Mouse (Mus musculus): ENCODE measurements at regions not wholly inside any gene's neighbourhood (a gene's known extent, or its start where the extent isn't known, plus 50 kb on each side); places are given as distances from the start of the nearest gene placed in this dataset.
A peak's percentile ranks its signal among the peaks of the same experiment; 100 is the strongest.

DNA sequence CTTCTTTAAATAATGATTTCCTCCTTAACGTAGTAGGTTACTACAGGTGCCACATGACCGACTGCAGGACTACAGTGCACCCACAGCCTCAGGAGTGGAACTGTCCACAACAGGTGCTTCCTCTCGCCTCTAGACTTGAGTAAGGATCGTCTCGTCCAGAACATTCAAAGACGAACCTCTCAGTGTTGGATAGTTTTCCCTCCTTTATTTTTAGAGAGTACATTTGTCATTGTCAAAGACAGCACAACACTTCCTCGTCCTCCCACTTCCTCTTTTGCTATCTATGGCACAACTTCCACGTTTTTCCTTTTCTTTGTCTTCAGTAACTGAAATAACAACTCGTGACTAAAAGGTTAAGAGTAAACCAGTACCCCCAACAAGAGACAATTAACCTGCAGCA is 120.7 kb downstream of the Rpl36a-ps1 start:
- no peak overlapping the region for H3K9ac ChIP-seq (replicated peaks; ENCODE audit: low read length)
- no peak overlapping the region for H3K4me2 ChIP-seq (ENCODE audit: low read depth, low read length)
- no peak for DNase-seq (ENCODE audit: low spot score)
- H3K9me3 ChIP-seq (ENCODE audit: low read length) = no peaks in the 10 kb centered on the region
- WGBS = 75% methylated on average over 9 of the region's 9 CpGs
- H3K4me1 ChIP-seq (ENCODE audit: insufficient read depth, low read length) = no peaks in the 10 kb centered on the region
- H3K27ac ChIP-seq = no peak overlapping the region
- no peaks in the 10 kb centered on the region for H3K27me3 ChIP-seq (ENCODE audit: insufficient read depth, low read length)
- no peak for TF ChIP-seq CTCF (IDR thresholded peaks at IDR 0.05; ENCODE audit: low read depth)
- no peak overlapping the region for H3K4me3 ChIP-seq (ENCODE audit: low read length)
- ATAC-seq = no peak
- H3K36me3 ChIP-seq (ENCODE audit: insufficient read depth, low read length) = no peaks in the 10 kb centered on the region

DNA sequence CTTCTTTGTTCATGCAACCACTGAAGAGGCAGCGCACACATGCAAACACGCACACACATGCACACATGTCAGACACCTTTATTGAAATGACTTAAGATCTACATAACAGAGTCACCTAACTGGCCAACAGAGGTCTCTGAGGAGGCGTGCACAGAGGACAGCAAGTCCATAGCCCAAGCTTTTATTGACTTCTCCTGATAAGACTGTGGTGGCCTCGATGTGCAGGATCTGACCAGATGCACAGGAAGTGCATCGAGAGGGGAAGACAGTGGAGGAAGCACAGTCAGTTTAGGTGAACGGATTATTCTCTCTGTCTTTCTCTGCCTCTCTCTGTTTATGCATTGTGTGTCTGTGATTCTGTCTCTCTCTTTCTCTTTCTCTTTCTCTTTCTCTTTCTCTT is 124.2 kb downstream of the Rpl36a-ps1 start:
- Histone ChIP-seq H3K4me2 (ENCODE audit: low read depth, low read length) (no peak overlapping the region), H3K27ac (no peak overlapping the region), H3K9ac (replicated peaks; ENCODE audit: low read length) (no peak overlapping the region), H3K4me3 (ENCODE audit: low read length) (no peak overlapping the region), H3K36me3 (ENCODE audit: insufficient read depth, low read length) (no peaks in the 10 kb centered on the region), H3K4me1 (ENCODE audit: insufficient read depth, low read length) (no peaks in the 10 kb centered on the region), H3K9me3 (ENCODE audit: low read length) (no peaks in the 10 kb centered on the region), H3K27me3 (ENCODE audit: insufficient read depth, low read length) (no peaks in the 10 kb centered on the region)
- no peak for ATAC-seq
- 85% methylated on average over 6 of the region's 6 CpGs for WGBS
- DNase-seq (ENCODE audit: low spot score) = no peak
- no peak for TF ChIP-seq CTCF (IDR thresholded peaks at IDR 0.05; ENCODE audit: low read depth)

DNA sequence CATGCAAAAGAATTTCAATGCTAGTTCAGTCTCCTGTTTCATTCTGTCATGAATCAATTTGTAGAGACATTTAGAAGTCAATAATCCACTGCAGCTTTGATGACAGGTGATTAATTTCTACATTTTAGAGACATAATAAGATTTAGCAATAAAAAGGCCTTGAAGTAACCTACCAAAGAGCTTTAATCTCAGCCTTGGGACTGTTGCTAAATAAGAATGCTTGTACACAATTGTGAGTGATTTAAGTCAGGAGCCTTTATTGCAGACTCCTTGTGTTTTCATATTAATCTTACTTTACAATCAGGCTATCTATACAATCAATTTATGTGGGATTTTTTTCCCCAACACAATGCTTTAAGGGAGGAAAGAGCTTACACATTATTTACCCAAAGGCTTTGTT is 127.2 kb downstream of the Rpl36a-ps1 start:
- Histone ChIP-seq H3K9ac (replicated peaks; ENCODE audit: low read length) (no peak overlapping the region), H3K4me1 (ENCODE audit: insufficient read depth, low read length) (no peaks in the 10 kb centered on the region), H3K27ac (no peak overlapping the region), H3K4me3 (ENCODE audit: low read length) (no peak overlapping the region), H3K9me3 (ENCODE audit: low read length) (no peaks in the 10 kb centered on the region), H3K27me3 (ENCODE audit: insufficient read depth, low read length) (no peaks in the 10 kb centered on the region), H3K4me2 (ENCODE audit: low read depth, low read length) (no peak overlapping the region), H3K36me3 (ENCODE audit: insufficient read depth, low read length) (no peaks in the 10 kb centered on the region)
- ATAC-seq (no peak), DNase-seq (ENCODE audit: low spot score) (no peak)
- TF ChIP-seq CTCF (IDR thresholded peaks at IDR 0.05; ENCODE audit: low read depth) = no peak

DNA sequence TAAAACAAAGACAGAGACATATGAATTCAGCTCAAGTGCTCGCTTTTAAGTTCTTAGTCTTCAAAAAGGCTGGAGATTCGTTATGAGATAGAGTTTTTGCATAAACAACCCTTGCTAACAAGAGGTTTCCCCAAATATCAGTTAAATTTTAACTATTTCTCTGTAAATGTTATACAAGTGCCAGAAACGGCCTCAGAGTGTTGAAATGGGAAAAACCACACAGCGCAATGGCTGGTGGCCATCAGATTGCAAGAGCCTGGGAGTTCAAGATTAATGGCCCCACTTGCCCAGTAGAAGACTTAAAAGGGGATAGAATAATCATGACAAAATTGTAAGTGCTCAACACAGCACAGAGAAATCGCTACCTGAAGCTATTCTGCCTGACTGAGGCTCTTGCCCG is 130.1 kb downstream of the Rpl36a-ps1 start:
- ATAC-seq = no peak

DNA sequence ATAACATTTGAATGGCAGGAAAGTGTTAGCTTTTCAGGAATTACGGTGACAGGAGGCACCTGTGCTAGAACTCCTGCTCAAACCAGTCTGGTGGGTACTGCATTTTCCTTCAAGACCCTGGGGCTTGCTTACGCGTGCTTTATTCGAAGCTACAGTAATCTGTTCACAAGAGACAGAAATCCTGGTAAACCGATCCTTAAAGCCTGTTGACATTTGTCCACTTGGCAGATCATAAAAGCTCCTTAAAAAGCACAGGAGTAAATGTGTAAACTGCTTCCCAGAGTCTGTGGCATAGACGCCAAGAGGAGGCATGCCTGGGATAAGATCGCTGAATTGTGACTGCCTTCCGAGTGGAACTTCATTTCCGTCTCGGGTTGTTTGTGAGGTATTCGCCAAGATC is 130.5 kb downstream of the Rpl36a-ps1 start:
- no peaks in the 10 kb centered on the region for H3K9me3 ChIP-seq (ENCODE audit: low read length)
- no peak overlapping the region for H3K4me2 ChIP-seq (ENCODE audit: low read depth, low read length)
- DNase-seq (ENCODE audit: low spot score) = no peak
- no peak overlapping the region; the same call in 1 of the 2 replicates for H3K27ac ChIP-seq
- TF ChIP-seq CTCF (IDR thresholded peaks at IDR 0.05; ENCODE audit: low read depth) = no peak
- no peaks in the 10 kb centered on the region for H3K4me1 ChIP-seq (ENCODE audit: insufficient read depth, low read length)
- H3K4me3 ChIP-seq (ENCODE audit: low read length) = no peak overlapping the region
- H3K36me3 ChIP-seq (ENCODE audit: insufficient read depth, low read length) = no peaks in the 10 kb centered on the region
- H3K27me3 ChIP-seq (ENCODE audit: insufficient read depth, low read length) = no peaks in the 10 kb centered on the region
- no peak overlapping the region for H3K9ac ChIP-seq (replicated peaks; ENCODE audit: low read length)
- 71% methylated on average over 11 of the region's 11 CpGs for WGBS
- ATAC-seq = no peak

More for the DNA sequence above, 130.1 kb downstream of the Rpl36a-ps1 start:
- no peaks in the 10 kb centered on the region for H3K9me3 ChIP-seq (ENCODE audit: low read length)
- TF ChIP-seq CTCF (IDR thresholded peaks at IDR 0.05; ENCODE audit: low read depth) = no peak
- no peaks in the 10 kb centered on the region for H3K4me1 ChIP-seq (ENCODE audit: insufficient read depth, low read length)
- no peak overlapping the region for H3K4me3 ChIP-seq (ENCODE audit: low read length)
- H3K27ac ChIP-seq = no peak overlapping the region
- H3K36me3 ChIP-seq (ENCODE audit: insufficient read depth, low read length) = no peaks in the 10 kb centered on the region
- H3K27me3 ChIP-seq (ENCODE audit: insufficient read depth, low read length) = no peaks in the 10 kb centered on the region
- H3K4me2 ChIP-seq (ENCODE audit: low read depth, low read length) = no peak overlapping the region
- WGBS = 77% methylated on average over 6 of the region's 6 CpGs
- no peak overlapping the region for H3K9ac ChIP-seq (replicated peaks; ENCODE audit: low read length)
- DNase-seq (ENCODE audit: low spot score) = no peak

DNA sequence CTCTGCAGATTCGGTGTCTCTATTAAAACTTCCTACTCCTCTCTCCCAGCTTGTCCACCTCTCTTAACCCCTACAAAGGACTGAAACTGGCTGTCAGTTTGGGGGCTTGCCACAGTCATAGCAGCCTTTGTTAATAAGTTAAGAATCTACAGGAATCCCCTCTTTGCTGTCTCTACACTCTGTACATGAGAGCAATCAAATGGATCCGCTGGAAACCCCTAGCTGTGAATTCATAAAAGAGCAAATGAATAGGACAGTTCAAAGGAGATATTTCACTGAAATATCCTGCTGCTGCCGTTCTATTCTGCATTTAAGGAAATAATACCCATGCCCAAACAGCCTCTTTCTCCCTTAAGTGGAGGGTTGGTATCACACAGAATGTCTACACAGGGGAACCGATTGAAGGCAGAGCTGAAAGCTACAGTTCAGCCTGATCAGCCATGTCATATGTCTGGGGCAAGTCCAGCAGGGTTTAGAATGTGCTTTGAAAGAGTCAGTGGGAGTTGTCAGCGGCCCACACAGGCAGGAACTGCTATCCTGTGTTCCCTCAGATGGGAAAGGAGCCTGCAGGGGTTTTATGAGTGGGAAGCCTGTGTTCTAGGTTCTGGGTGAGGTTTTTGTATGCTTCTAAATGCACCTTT is 131.9 kb downstream of the Rpl36a-ps1 start:
- H3K4me3 ChIP-seq (ENCODE audit: low read length) = no peak overlapping the region
- no peaks in the 10 kb centered on the region for H3K9me3 ChIP-seq (ENCODE audit: low read length)
- no peaks in the 10 kb centered on the region for H3K27me3 ChIP-seq (ENCODE audit: insufficient read depth, low read length)
- H3K9ac ChIP-seq (replicated peaks; ENCODE audit: low read length) = no peak overlapping the region
- ATAC-seq (peak; percentile 95), DNase-seq (ENCODE audit: low spot score) (peak; percentile 43)
- H3K36me3 ChIP-seq (ENCODE audit: insufficient read depth, low read length) = no peaks in the 10 kb centered on the region
- H3K4me2 ChIP-seq (ENCODE audit: low read depth, low read length) = no peak overlapping the region
- 0 out of 2 replicates have a peak overlapping the region, but pooled peaks have one; percentile 56 for H3K27ac ChIP-seq
- no peaks in the 10 kb centered on the region for H3K4me1 ChIP-seq (ENCODE audit: insufficient read depth, low read length)
- no peak for TF ChIP-seq CTCF (IDR thresholded peaks at IDR 0.05; ENCODE audit: low read depth)
- 28% methylated on average over 5 of the region's 5 CpGs for WGBS

DNA sequence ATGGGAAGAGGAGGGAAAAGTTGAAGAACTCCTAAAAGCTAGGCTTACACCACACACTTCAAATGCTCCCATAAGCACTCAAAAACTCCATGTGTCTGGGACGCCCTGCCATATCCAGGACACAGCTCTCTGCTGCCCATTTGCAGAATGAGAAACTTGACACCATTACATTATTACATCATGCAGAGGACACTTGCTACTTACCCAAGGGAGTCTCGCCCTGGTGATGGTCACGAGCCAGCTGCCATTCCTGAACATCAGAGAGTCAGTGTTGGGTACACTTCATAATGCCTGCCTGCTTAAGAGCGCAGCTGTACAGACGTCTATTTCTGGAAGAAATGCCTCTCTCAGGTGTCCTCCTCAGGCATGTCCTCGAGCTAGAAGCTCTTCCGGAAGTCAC is 135.3 kb downstream of the Rpl36a-ps1 start:
- Histone ChIP-seq H3K27ac (no peak overlapping the region), H3K4me3 (ENCODE audit: low read length) (no peak overlapping the region), H3K9ac (replicated peaks; ENCODE audit: low read length) (no peak overlapping the region), H3K27me3 (ENCODE audit: insufficient read depth, low read length) (no peaks in the 10 kb centered on the region), H3K4me1 (ENCODE audit: insufficient read depth, low read length) (no peaks in the 10 kb centered on the region), H3K36me3 (ENCODE audit: insufficient read depth, low read length) (no peaks in the 10 kb centered on the region), H3K4me2 (ENCODE audit: low read depth, low read length) (no peak overlapping the region), H3K9me3 (ENCODE audit: low read length) (no peaks in the 10 kb centered on the region)
- 82% methylated on average over 7 of the region's 7 CpGs for whole genome bisulfite sequencing
- TF ChIP-seq CTCF (IDR thresholded peaks at IDR 0.05; ENCODE audit: low read depth) = no peak
- no peak for ATAC-seq
- DNase-seq (ENCODE audit: low spot score) = no peak

All from hindbrain, postnatal 0 days (tissue).